Mouse (Mus musculus): Measurements from ENCODE around the gene Grid2. TPM values are rescaled to one million over a fixed set of nuclear protein-coding genes. Genes with fewer than 3 reads are reported as not detected.

Gene Grid2
- polyA plus RNA-seq, 1 experiment from 2014 or later, result 0.52 TPM

- no peak for ATAC-seq (replicated peaks; ENCODE audit: insufficient number of reproducible peaks, insufficient read depth, low FRiP score, low read depth)
- H3K36me3 ChIP-seq, result no peaks in the 10 kb centered on the region
- no peaks in the 10 kb centered on the region for H3K4me1 ChIP-seq (replicated peaks)
- 68% methylated on average over 3 of the region's 3 CpGs for WGBS
- H3K27me3 ChIP-seq, result no peaks in the 10 kb centered on the region
- H3K27ac ChIP-seq, result no peak overlapping the region
- no peaks in the 10 kb centered on the region for H3K9me3 ChIP-seq (replicated peaks)
- H3K9ac ChIP-seq, result no peak overlapping the region
- H3K4me3 ChIP-seq, result no peak overlapping the region
- H3K4me2 ChIP-seq, result no peak overlapping the region
Measured at GRCm38 (mm10) chr6:63659423-63659822, 403.7 kb downstream of the Grid2 start.

GRCm38 (mm10) chr6:63685689-63686088 lies 430.0 kb downstream of the Grid2 start:
- no peak overlapping the region for H3K4me3 ChIP-seq
- no peak overlapping the region for H3K27ac ChIP-seq
- no peak overlapping the region for H3K9ac ChIP-seq
- H3K9me3 ChIP-seq (replicated peaks), result no peaks in the 10 kb centered on the region
- H3K27me3 ChIP-seq, result no peaks in the 10 kb centered on the region
- no peaks in the 10 kb centered on the region for H3K36me3 ChIP-seq
- no peak for ATAC-seq (replicated peaks; ENCODE audit: insufficient number of reproducible peaks, insufficient read depth, low FRiP score, low read depth)
- H3K4me2 ChIP-seq, result no peak overlapping the region
- WGBS, result 53% methylated on average over 3 of the region's 3 CpGs
- H3K4me1 ChIP-seq (replicated peaks), result no peaks in the 10 kb centered on the region

GRCm38 (mm10) chr6:63701684-63702083 lies 446.0 kb downstream of the Grid2 start:
- no peaks in the 10 kb centered on the region for H3K27me3 ChIP-seq
- H3K4me2 ChIP-seq, result no peak overlapping the region
- H3K9me3 ChIP-seq (replicated peaks), result no peaks in the 10 kb centered on the region
- 93% methylated on average over 1 of the region's 1 CpGs for WGBS
- H3K9ac ChIP-seq, result no peak overlapping the region
- ATAC-seq (replicated peaks; ENCODE audit: insufficient number of reproducible peaks, insufficient read depth, low FRiP score, low read depth), result no peak
- H3K36me3 ChIP-seq, result no peaks in the 10 kb centered on the region
- no peak overlapping the region for H3K27ac ChIP-seq
- H3K4me3 ChIP-seq, result no peak overlapping the region
- no peaks in the 10 kb centered on the region for H3K4me1 ChIP-seq (replicated peaks)

- ATAC-seq (replicated peaks; ENCODE audit: insufficient number of reproducible peaks, insufficient read depth, low FRiP score, low read depth), result no peak
- no peak overlapping the region for H3K4me3 ChIP-seq
- H3K36me3 ChIP-seq, result no peaks in the 10 kb centered on the region
- WGBS, result 64% methylated on average over 2 of the region's 2 CpGs
- no peak overlapping the region for H3K27ac ChIP-seq
- H3K4me2 ChIP-seq, result no peak overlapping the region
- H3K4me1 ChIP-seq (replicated peaks), result no peaks in the 10 kb centered on the region
- H3K9ac ChIP-seq, result no peak overlapping the region
- no peaks in the 10 kb centered on the region for H3K27me3 ChIP-seq
- no peaks in the 10 kb centered on the region for H3K9me3 ChIP-seq (replicated peaks)
Measured at GRCm38 (mm10) chr6:63733740-63734139, 478.1 kb downstream of the Grid2 start.

- Histone ChIP-seq H3K36me3 (no peaks in the 10 kb centered on the region), H3K9me3 (replicated peaks) (no peaks in the 10 kb centered on the region), H3K4me3 (no peak overlapping the region), H3K4me2 (no peak overlapping the region), H3K9ac (no peak overlapping the region), H3K4me1 (replicated peaks) (no peaks in the 10 kb centered on the region), H3K27ac (no peak overlapping the region), H3K27me3 (no peaks in the 10 kb centered on the region)
- 72% methylated on average over 2 of the region's 2 CpGs for WGBS
- no peak for ATAC-seq (replicated peaks; ENCODE audit: insufficient number of reproducible peaks, insufficient read depth, low FRiP score, low read depth)
Measured at GRCm38 (mm10) chr6:63762535-63762934, 506.9 kb downstream of the Grid2 start.

- ATAC-seq (replicated peaks; ENCODE audit: insufficient number of reproducible peaks, insufficient read depth, low FRiP score, low read depth), result no peak
- Histone ChIP-seq H3K27me3 (no peaks in the 10 kb centered on the region), H3K4me1 (replicated peaks) (no peaks in the 10 kb centered on the region), H3K9me3 (replicated peaks) (no peaks in the 10 kb centered on the region), H3K4me3 (no peak overlapping the region), H3K36me3 (no peaks in the 10 kb centered on the region), H3K9ac (no peak overlapping the region), H3K4me2 (no peak overlapping the region), H3K27ac (no peak overlapping the region)
Measured at GRCm38 (mm10) chr6:63794679-63795078, 539.0 kb downstream of the Grid2 start.

- no peaks in the 10 kb centered on the region for H3K36me3 ChIP-seq
- no peak overlapping the region for H3K4me2 ChIP-seq
- no peak overlapping the region for H3K27ac ChIP-seq
- no peaks in the 10 kb centered on the region for H3K27me3 ChIP-seq
- 74% methylated on average over 5 of the region's 5 CpGs for WGBS
- no peak for ATAC-seq (replicated peaks; ENCODE audit: insufficient number of reproducible peaks, insufficient read depth, low FRiP score, low read depth)
- H3K4me3 ChIP-seq, result no peak overlapping the region
- H3K9me3 ChIP-seq (replicated peaks), result no peaks in the 10 kb centered on the region
- no peak overlapping the region for H3K9ac ChIP-seq
- H3K4me1 ChIP-seq (replicated peaks), result no peaks in the 10 kb centered on the region
Measured at GRCm38 (mm10) chr6:63820236-63820635, 564.6 kb downstream of the Grid2 start.

- ATAC-seq (replicated peaks; ENCODE audit: insufficient number of reproducible peaks, insufficient read depth, low FRiP score, low read depth), result no peak
- H3K9ac ChIP-seq, result no peak overlapping the region
- H3K36me3 ChIP-seq, result no peaks in the 10 kb centered on the region
- no peak overlapping the region for H3K27ac ChIP-seq
- H3K4me1 ChIP-seq (replicated peaks), result no peaks in the 10 kb centered on the region
- H3K4me2 ChIP-seq, result no peak overlapping the region
- WGBS, result 41% methylated on average over 2 of the region's 2 CpGs
- H3K27me3 ChIP-seq, result no peaks in the 10 kb centered on the region
- H3K4me3 ChIP-seq, result no peak overlapping the region
- H3K9me3 ChIP-seq (replicated peaks), result no peaks in the 10 kb centered on the region
Measured at GRCm38 (mm10) chr6:63862628-63863027, 607.0 kb downstream of the Grid2 start.

- Histone ChIP-seq H3K27ac (no peak overlapping the region), H3K9me3 (replicated peaks) (no peaks in the 10 kb centered on the region), H3K9ac (no peak overlapping the region), H3K4me3 (no peak overlapping the region), H3K4me2 (no peak overlapping the region), H3K36me3 (no peaks in the 10 kb centered on the region), H3K27me3 (no peaks in the 10 kb centered on the region), H3K4me1 (replicated peaks) (no peaks in the 10 kb centered on the region)
- 73% methylated on average over 3 of the region's 3 CpGs for WGBS
- no peak for ATAC-seq (replicated peaks; ENCODE audit: insufficient number of reproducible peaks, insufficient read depth, low FRiP score, low read depth)
Measured at GRCm38 (mm10) chr6:63877088-63877764, 621.5 kb downstream of the Grid2 start.

- 64% methylated on average over 6 of the region's 6 CpGs for WGBS
- Histone ChIP-seq H3K4me3 (no peak overlapping the region), H3K4me1 (replicated peaks) (no peaks in the 10 kb centered on the region), H3K27me3 (no peaks in the 10 kb centered on the region), H3K9ac (no peak overlapping the region), H3K36me3 (no peaks in the 10 kb centered on the region), H3K4me2 (no peak overlapping the region), H3K27ac (no peak overlapping the region), H3K9me3 (replicated peaks) (no peaks in the 10 kb centered on the region)
- ATAC-seq (replicated peaks; ENCODE audit: insufficient number of reproducible peaks, insufficient read depth, low FRiP score, low read depth), result no peak
Measured at GRCm38 (mm10) chr6:63877765-63878345, 622.2 kb downstream of the Grid2 start.

- no peak overlapping the region for H3K9ac ChIP-seq
- H3K4me2 ChIP-seq, result no peak overlapping the region
- no peak for ATAC-seq (replicated peaks; ENCODE audit: insufficient number of reproducible peaks, insufficient read depth, low FRiP score, low read depth)
- H3K4me1 ChIP-seq (replicated peaks), result no peaks in the 10 kb centered on the region
- H3K27me3 ChIP-seq, result no peaks in the 10 kb centered on the region
- H3K36me3 ChIP-seq, result no peaks in the 10 kb centered on the region
- 53% methylated on average over 3 of the region's 3 CpGs for WGBS
- H3K9me3 ChIP-seq (replicated peaks), result no peaks in the 10 kb centered on the region
- no peak overlapping the region for H3K27ac ChIP-seq
- no peak overlapping the region for H3K4me3 ChIP-seq
Measured at GRCm38 (mm10) chr6:63894714-63895113, 639.0 kb downstream of the Grid2 start.

- Histone ChIP-seq H3K36me3 (no peaks in the 10 kb centered on the region), H3K4me1 (replicated peaks) (no peaks in the 10 kb centered on the region), H3K4me3 (no peak overlapping the region), H3K27me3 (no peaks in the 10 kb centered on the region), H3K9ac (no peak overlapping the region), H3K4me2 (no peak overlapping the region), H3K27ac (no peak overlapping the region), H3K9me3 (replicated peaks) (no peaks in the 10 kb centered on the region)
- no peak for ATAC-seq (replicated peaks; ENCODE audit: insufficient number of reproducible peaks, insufficient read depth, low FRiP score, low read depth)
- 89% methylated on average over 2 of the region's 2 CpGs for WGBS
Measured at GRCm38 (mm10) chr6:63898171-63898570, 642.5 kb downstream of the Grid2 start.
